Mouse (Mus musculus): ENCODE measurements around the gene Camta1. TPM values are rescaled to one million over a fixed set of nuclear protein-coding genes. Genes with fewer than 3 reads are reported as not detected.

The Camta1 gene
- polyA plus RNA-seq, 1 experiment from 2014 or later: 106 TPM

DNA sequence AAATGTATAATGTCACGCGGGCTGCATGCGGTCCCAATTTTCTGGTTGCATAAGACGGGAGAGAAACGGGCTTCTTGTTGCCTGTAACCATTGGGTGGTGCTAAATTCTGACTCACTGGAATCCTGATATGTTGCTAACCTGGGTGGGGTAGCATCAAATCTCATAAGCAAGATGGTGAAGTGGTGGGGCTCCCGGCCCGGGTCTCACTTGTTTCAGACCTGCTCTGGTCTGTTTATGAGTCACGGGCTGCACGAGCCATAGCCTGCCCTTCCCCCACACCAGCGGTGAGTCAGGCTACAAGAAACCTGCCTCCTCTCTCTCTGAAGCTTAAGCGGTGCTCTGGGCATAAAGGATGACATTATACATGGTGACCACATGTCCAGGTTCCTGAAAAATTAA, 554.8 kb downstream of the Camta1 start:
- Histone ChIP-seq H3K9ac (ENCODE audit: low read length) (no peak overlapping the region), H3K27me3 (ENCODE audit: control insufficient read depth, insufficient read depth, low read length) (no peaks in the 10 kb centered on the region), H3K4me2 (ENCODE audit: low read depth, severe bottlenecking) (no peak overlapping the region), H3K4me1 (ENCODE audit: control insufficient read depth, insufficient read depth, low read length) (0 out of 2 replicates have a peak, but pooled peaks cover 8% of the 10 kb centered on the region), H3K4me3 (ENCODE audit: low read depth, low read length) (no peak overlapping the region), H3K36me3 (ENCODE audit: control insufficient read depth, insufficient read depth, low read length) (no peaks in the 10 kb centered on the region), H3K27ac (replicated peaks; ENCODE audit: low read depth, low read length) (no peak overlapping the region), H3K9me3 (ENCODE audit: control insufficient read depth, low read length) (no peaks in the 10 kb centered on the region)
- 85% methylated on average over 11 of the region's 11 CpGs for WGBS
- ATAC-seq (ENCODE audit: insufficient number of reproducible peaks, low FRiP score, low TSS enrichment, low read depth): no peak
- no peak for DNase-seq (ENCODE audit: low spot score)

DNA sequence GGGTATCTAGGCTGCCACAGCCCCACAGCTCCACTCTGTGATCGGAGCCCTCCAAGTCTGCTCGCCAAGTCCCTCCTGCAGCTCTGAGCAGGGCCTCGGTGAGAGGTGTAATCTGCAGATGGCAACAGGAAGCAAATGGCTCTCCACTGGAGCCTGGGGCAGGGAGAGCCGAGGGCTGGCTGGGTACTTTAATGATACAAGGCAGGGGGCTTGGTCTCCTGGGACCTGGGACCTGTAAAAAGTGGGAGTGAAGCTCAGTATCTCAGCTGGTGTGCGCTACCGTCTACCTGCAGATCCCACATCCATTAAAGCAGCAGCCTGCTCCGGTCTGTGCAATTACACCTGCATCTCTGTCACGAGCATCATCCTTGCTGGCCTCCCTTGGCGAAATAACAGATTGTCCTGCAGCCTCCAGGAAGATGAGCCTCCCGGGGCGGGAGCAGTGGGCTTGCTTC, 555.3 kb downstream of the Camta1 start:
- Histone ChIP-seq H3K9ac (ENCODE audit: low read length) (no peak overlapping the region), H3K9me3 (ENCODE audit: control insufficient read depth, low read length) (no peaks in the 10 kb centered on the region), H3K4me3 (ENCODE audit: low read depth, low read length) (no peak overlapping the region), H3K4me2 (ENCODE audit: low read depth, severe bottlenecking) (no peak overlapping the region), H3K27ac (replicated peaks; ENCODE audit: low read depth, low read length) (no peak overlapping the region), H3K27me3 (ENCODE audit: control insufficient read depth, insufficient read depth, low read length) (no peaks in the 10 kb centered on the region), H3K36me3 (ENCODE audit: control insufficient read depth, insufficient read depth, low read length) (no peaks in the 10 kb centered on the region), H3K4me1 (ENCODE audit: control insufficient read depth, insufficient read depth, low read length) (0 out of 2 replicates have a peak, but pooled peaks cover 8% of the 10 kb centered on the region)
- no peak for DNase-seq (ENCODE audit: low spot score)
- no peak for ATAC-seq (ENCODE audit: insufficient number of reproducible peaks, low FRiP score, low TSS enrichment, low read depth)
- WGBS: 47% methylated on average over 11 of the region's 11 CpGs

- Histone ChIP-seq H3K4me2 (ENCODE audit: low read depth, severe bottlenecking) (no peak overlapping the region), H3K9ac (ENCODE audit: low read length) (no peak overlapping the region), H3K4me3 (ENCODE audit: low read depth, low read length) (no peak overlapping the region), H3K4me1 (ENCODE audit: control insufficient read depth, insufficient read depth, low read length) (0 out of 2 replicates have a peak, but pooled peaks cover 8% of the 10 kb centered on the region), H3K9me3 (ENCODE audit: control insufficient read depth, low read length) (no peaks in the 10 kb centered on the region), H3K27me3 (ENCODE audit: control insufficient read depth, insufficient read depth, low read length) (no peaks in the 10 kb centered on the region), H3K36me3 (ENCODE audit: control insufficient read depth, insufficient read depth, low read length) (no peaks in the 10 kb centered on the region), H3K27ac (replicated peaks; ENCODE audit: low read depth, low read length) (no peak overlapping the region)
- DNase-seq (ENCODE audit: low spot score) (no peak), ATAC-seq (ENCODE audit: insufficient number of reproducible peaks, low FRiP score, low TSS enrichment, low read depth) (no peak)
- WGBS: 84% methylated on average over 6 of the region's 6 CpGs
Measured at GRCm38 (mm10) chr4:151305761-151306160, 555.9 kb downstream of the Camta1 start.

DNA sequence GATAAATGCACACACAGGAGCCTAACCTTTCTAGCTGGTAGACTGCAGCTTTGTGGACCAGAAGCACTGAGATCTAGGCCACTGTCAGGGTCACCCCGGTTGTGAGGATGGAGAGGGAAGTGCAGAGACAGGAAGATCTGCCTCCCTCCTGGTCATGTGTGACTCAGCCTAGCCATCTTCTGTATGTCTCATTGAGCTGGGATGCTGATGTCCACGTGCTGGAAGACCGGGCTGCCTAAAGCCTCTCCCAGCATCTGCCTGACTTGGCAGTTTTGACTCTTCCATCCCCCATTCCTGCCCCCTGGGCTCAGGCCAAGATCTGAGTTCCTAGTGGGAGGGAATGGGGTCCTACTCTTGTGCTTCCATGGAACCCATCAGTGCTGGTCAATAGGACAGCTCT, 557.7 kb downstream of the Camta1 start:
- WGBS: 78% methylated on average over 3 of the region's 3 CpGs
- Histone ChIP-seq H3K27me3 (ENCODE audit: control insufficient read depth, insufficient read depth, low read length) (0 out of 2 replicates have a peak, but pooled peaks cover 2% of the 10 kb centered on the region), H3K4me1 (ENCODE audit: control insufficient read depth, insufficient read depth, low read length) (0 out of 2 replicates have a peak, but pooled peaks cover 3% of the 10 kb centered on the region), H3K36me3 (ENCODE audit: control insufficient read depth, insufficient read depth, low read length) (no peaks in the 10 kb centered on the region), H3K9me3 (ENCODE audit: control insufficient read depth, low read length) (no peaks in the 10 kb centered on the region), H3K27ac (replicated peaks; ENCODE audit: low read depth, low read length) (no peak overlapping the region), H3K4me2 (ENCODE audit: low read depth, severe bottlenecking) (no peak overlapping the region), H3K9ac (ENCODE audit: low read length) (no peak overlapping the region), H3K4me3 (ENCODE audit: low read depth, low read length) (no peak overlapping the region)
- DNase-seq (ENCODE audit: low spot score) (no peak), ATAC-seq (ENCODE audit: insufficient number of reproducible peaks, low FRiP score, low TSS enrichment, low read depth) (no peak)

DNA sequence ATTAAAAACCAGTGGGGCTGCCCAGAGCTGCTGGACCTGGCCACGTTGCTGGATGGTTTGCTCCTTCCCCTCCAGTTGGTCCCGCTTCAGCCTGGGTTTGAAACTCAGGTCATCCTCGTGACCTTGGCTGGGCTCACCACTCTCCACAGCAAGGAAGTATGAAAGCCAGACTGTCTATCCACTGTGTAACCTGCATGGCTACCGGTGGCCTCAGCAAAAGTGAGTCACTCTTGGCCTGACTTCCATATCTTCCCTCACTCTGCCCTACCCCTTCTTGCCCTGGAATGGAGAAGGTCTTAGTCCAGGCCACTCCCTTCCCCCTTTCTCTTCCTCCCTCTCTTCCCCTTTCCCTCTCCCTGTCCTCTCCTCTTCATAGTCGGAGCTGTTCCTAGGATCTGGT, 558.2 kb downstream of the Camta1 start:
- Histone ChIP-seq H3K4me2 (ENCODE audit: low read depth, severe bottlenecking) (no peak overlapping the region), H3K9ac (ENCODE audit: low read length) (no peak overlapping the region), H3K4me1 (ENCODE audit: control insufficient read depth, insufficient read depth, low read length) (0 out of 2 replicates have a peak, but pooled peaks cover 3% of the 10 kb centered on the region), H3K9me3 (ENCODE audit: control insufficient read depth, low read length) (no peaks in the 10 kb centered on the region), H3K36me3 (ENCODE audit: control insufficient read depth, insufficient read depth, low read length) (no peaks in the 10 kb centered on the region), H3K27ac (replicated peaks; ENCODE audit: low read depth, low read length) (no peak overlapping the region), H3K4me3 (ENCODE audit: low read depth, low read length) (no peak overlapping the region), H3K27me3 (ENCODE audit: control insufficient read depth, insufficient read depth, low read length) (0 out of 2 replicates have a peak, but pooled peaks cover 2% of the 10 kb centered on the region)
- ATAC-seq (ENCODE audit: insufficient number of reproducible peaks, low FRiP score, low TSS enrichment, low read depth): no peak
- WGBS: 84% methylated on average over 5 of the region's 5 CpGs
- DNase-seq (ENCODE audit: low spot score): no peak

GRCm38 (mm10) chr4:151302195-151303126, 559.2 kb downstream of the Camta1 start:
- Histone ChIP-seq H3K36me3 (ENCODE audit: control insufficient read depth, insufficient read depth, low read length) (no peaks in the 10 kb centered on the region), H3K27ac (replicated peaks; ENCODE audit: low read depth, low read length) (no peak overlapping the region), H3K9me3 (ENCODE audit: control insufficient read depth, low read length) (no peaks in the 10 kb centered on the region), H3K4me2 (ENCODE audit: low read depth, severe bottlenecking) (no peak overlapping the region), H3K9ac (ENCODE audit: low read length) (no peak overlapping the region), H3K4me3 (ENCODE audit: low read depth, low read length) (no peak overlapping the region), H3K4me1 (ENCODE audit: control insufficient read depth, insufficient read depth, low read length) (0 out of 2 replicates have a peak, but pooled peaks cover 3% of the 10 kb centered on the region), H3K27me3 (ENCODE audit: control insufficient read depth, insufficient read depth, low read length) (0 out of 2 replicates have a peak, but pooled peaks cover 2% of the 10 kb centered on the region)
- peak; percentile 79 for DNase-seq (ENCODE audit: low spot score)
- peak; percentile 51; the same call in 1 of the 2 replicates for ATAC-seq (ENCODE audit: insufficient number of reproducible peaks, low FRiP score, low TSS enrichment, low read depth)
- WGBS: 54% methylated on average over 11 of the region's 11 CpGs

GRCm38 (mm10) chr4:151301337-151301736, 560.3 kb downstream of the Camta1 start:
- H3K4me1 ChIP-seq (ENCODE audit: control insufficient read depth, insufficient read depth, low read length): 0 out of 2 replicates have a peak, but pooled peaks cover 3% of the 10 kb centered on the region
- no peaks in the 10 kb centered on the region for H3K36me3 ChIP-seq (ENCODE audit: control insufficient read depth, insufficient read depth, low read length)
- no peak overlapping the region for H3K4me2 ChIP-seq (ENCODE audit: low read depth, severe bottlenecking)
- WGBS: 20% methylated on average over 9 of the region's 9 CpGs
- H3K4me3 ChIP-seq (ENCODE audit: low read depth, low read length): no peak overlapping the region
- no peak overlapping the region for H3K27ac ChIP-seq (replicated peaks; ENCODE audit: low read depth, low read length)
- H3K9me3 ChIP-seq (ENCODE audit: control insufficient read depth, low read length): no peaks in the 10 kb centered on the region
- H3K9ac ChIP-seq (ENCODE audit: low read length): no peak overlapping the region
- H3K27me3 ChIP-seq (ENCODE audit: control insufficient read depth, insufficient read depth, low read length): 0 out of 2 replicates have a peak, but pooled peaks cover 2% of the 10 kb centered on the region
- DNase-seq (ENCODE audit: low spot score): no peak
- ATAC-seq (ENCODE audit: insufficient number of reproducible peaks, low FRiP score, low TSS enrichment, low read depth): no peak

GRCm38 (mm10) chr4:151300706-151301105, 561.0 kb downstream of the Camta1 start:
- Histone ChIP-seq H3K9me3 (ENCODE audit: control insufficient read depth, low read length) (no peaks in the 10 kb centered on the region), H3K27ac (replicated peaks; ENCODE audit: low read depth, low read length) (no peak overlapping the region), H3K4me3 (ENCODE audit: low read depth, low read length) (no peak overlapping the region), H3K4me1 (ENCODE audit: control insufficient read depth, insufficient read depth, low read length) (0 out of 2 replicates have a peak, but pooled peaks cover 3% of the 10 kb centered on the region), H3K9ac (ENCODE audit: low read length) (no peak overlapping the region), H3K27me3 (ENCODE audit: control insufficient read depth, insufficient read depth, low read length) (0 out of 2 replicates have a peak, but pooled peaks cover 2% of the 10 kb centered on the region), H3K36me3 (ENCODE audit: control insufficient read depth, insufficient read depth, low read length) (no peaks in the 10 kb centered on the region), H3K4me2 (ENCODE audit: low read depth, severe bottlenecking) (no peak overlapping the region)
- ATAC-seq (ENCODE audit: insufficient number of reproducible peaks, low FRiP score, low TSS enrichment, low read depth) (no peak), DNase-seq (ENCODE audit: low spot score) (peak; percentile 42)
- WGBS: 15% methylated on average over 15 of the region's 15 CpGs

Data from limb, embryonic 11.5 days (tissue).